Comparison of ENCODE assay signal across 15 mouse cellular contexts in genomic region chr14:46436471-46437090, GRCm38 (mm10). TPM values are rescaled to one million over a fixed set of nuclear protein-coding genes. Genes with fewer than 3 reads are reported as not detected.
DNase-seq lines count a peak whose midpoint lies in the region; ATAC-seq and TF ChIP-seq lines count a peak whose summit lies in the region.
"Had no signal": no experiment of that assay in that cellular context is flagged by ENCODE, and none has a peak within 500 bp of the region (broad histone marks: within the 10 kb centered on the region; RNA-seq: fewer than 3 reads in every experiment).

No protein-coding gene starts in this region.

- TF ChIP-seq CTCF in intestine, postnatal 0 days (IDR thresholded peaks at IDR 0.05; ENCODE audit: low read depth): no peak

- H3K9me3 ChIP-seq in intestine, embryonic 14.5 days (ENCODE audit: control insufficient read depth, low read length): no peaks in the 10 kb centered on the region
- no peaks in the 10 kb centered on the region for H3K9me3 ChIP-seq in intestine, postnatal 0 days (ENCODE audit: control insufficient read depth)
- H3K9me3 ChIP-seq in embryonic facial prominence, embryonic 10.5 days: no peaks in the 10 kb centered on the region
- no peaks in the 10 kb centered on the region for H3K9me3 ChIP-seq in limb, embryonic 14.5 days (ENCODE audit: control insufficient read depth, low read length)

- no peaks in the 10 kb centered on the region for H3K27me3 ChIP-seq in intestine, embryonic 14.5 days (replicated peaks; ENCODE audit: control insufficient read depth, insufficient read depth, low read length)
- H3K27me3 ChIP-seq in intestine, postnatal 0 days (replicated peaks; ENCODE audit: control insufficient read depth, insufficient read depth, low read length): no peaks in the 10 kb centered on the region
- no peaks in the 10 kb centered on the region for H3K27me3 ChIP-seq in embryonic facial prominence, embryonic 10.5 days (replicated peaks; ENCODE audit: low read depth, poor library complexity, severe bottlenecking)
- H3K27me3 ChIP-seq in limb, embryonic 14.5 days (ENCODE audit: control insufficient read depth, insufficient read depth, low read length): no peaks in the 10 kb centered on the region

- 9% methylated on average over 9 of the region's 9 CpGs for WGBS in intestine, embryonic 14.5 days
- 23% methylated on average over 9 of the region's 9 CpGs for WGBS in intestine, postnatal 0 days
- 9% methylated on average over 9 of the region's 9 CpGs for WGBS in embryonic facial prominence, embryonic 10.5 days
- 2% methylated on average over 9 of the region's 9 CpGs for WGBS in limb, embryonic 14.5 days

- H3K4me2 ChIP-seq in intestine, embryonic 14.5 days (ENCODE audit: low read length): peak overlapping the region; percentile 18; the same call in 1 of the 2 replicates
- H3K4me2 ChIP-seq in intestine, postnatal 0 days (replicated peaks; ENCODE audit: low read depth): no peak overlapping the region
- H3K4me2 ChIP-seq in limb, embryonic 14.5 days (replicated peaks; ENCODE audit: low read depth, low read length, severe bottlenecking): peak overlapping the region; percentile 28; the same call in 1 of the 2 replicates

- H3K36me3 ChIP-seq in intestine, embryonic 14.5 days (ENCODE audit: control insufficient read depth, insufficient read depth, low read length): no peaks in the 10 kb centered on the region
- no peaks in the 10 kb centered on the region for H3K36me3 ChIP-seq in intestine, postnatal 0 days (ENCODE audit: control insufficient read depth, insufficient read depth)
- H3K36me3 ChIP-seq in embryonic facial prominence, embryonic 10.5 days (replicated peaks): no peaks in the 10 kb centered on the region
- H3K36me3 ChIP-seq in limb, embryonic 14.5 days (ENCODE audit: control insufficient read depth, insufficient read depth, low read length): no peaks in the 10 kb centered on the region

- ATAC-seq in intestine, embryonic 14.5 days (replicated peaks; ENCODE audit: low FRiP score, low TSS enrichment, low read depth): peak; percentile 68
- ATAC-seq in intestine, postnatal 0 days: no peak
- peak; percentile 81; the same call in 1 of the 2 replicates for ATAC-seq in limb, embryonic 14.5 days (ENCODE audit: low FRiP score, low read depth)
- ATAC-seq in frontal cortex, adult (ENCODE audit: low TSS enrichment): no peak

- H3K27ac ChIP-seq in intestine, embryonic 14.5 days (ENCODE audit: low read depth): peak overlapping the region; percentile 70
- H3K27ac ChIP-seq in intestine, postnatal 0 days (ENCODE audit: low read depth, low read length): no peak overlapping the region
- peak overlapping the region; percentile 66 for H3K27ac ChIP-seq in embryonic facial prominence, embryonic 10.5 days (replicated peaks)
- peak overlapping the region; percentile 52 for H3K27ac ChIP-seq in limb, embryonic 14.5 days (replicated peaks; ENCODE audit: low read depth, low read length)

- no peak for TF ChIP-seq POLR2A in limb, embryonic 14.5 days (IDR thresholded peaks at IDR 0.05; ENCODE audit: borderline replicate concordance, extremely low read depth, insufficient read depth, insufficient read length)

- no peak for DNase-seq in intestine, embryonic 14.5 days (ENCODE audit: low spot score)
- peak; percentile 34 for DNase-seq in NIH3T3 (ENCODE audit: low read depth)
- DNase-seq in embryonic facial prominence, embryonic 10.5 days (ENCODE audit: low spot score): peak; percentile 44
- peak; percentile 66 for DNase-seq in limb, embryonic 14.5 days (ENCODE audit: low spot score)
- DNase-seq in frontal cortex, postnatal 10 days (ENCODE audit: low spot score in 2 of 2): no peak
- no peak for DNase-seq in adrenal gland, adult 8-10 months
- DNase-seq: adrenal gland, adult 2 months; cerebellum, adult 2 months; thymus, postnatal 36 days had no signal

- H3K4me3 ChIP-seq in intestine, embryonic 14.5 days (ENCODE audit: low read depth, low read length): no peak overlapping the region
- H3K4me3 ChIP-seq in intestine, postnatal 0 days (ENCODE audit: low read depth, low read length): no peak overlapping the region
- peak overlapping the region; percentile 9; the same call in 1 of the 2 replicates for H3K4me3 ChIP-seq in embryonic facial prominence, embryonic 10.5 days
- 0 out of 2 replicates have a peak overlapping the region, but pooled peaks have one; percentile 5 for H3K4me3 ChIP-seq in limb, embryonic 14.5 days (replicated peaks; ENCODE audit: low read length)

- peaks cover 5% of the 10 kb centered on the region; the same call in 1 of the 2 replicates for H3K4me1 ChIP-seq in intestine, embryonic 14.5 days (replicated peaks; ENCODE audit: control insufficient read depth, insufficient read depth, low read length)
- no peaks in the 10 kb centered on the region; the same call in 1 of the 2 replicates for H3K4me1 ChIP-seq in intestine, postnatal 0 days (replicated peaks; ENCODE audit: control insufficient read depth, insufficient read depth, low read length)
- H3K4me1 ChIP-seq in embryonic facial prominence, embryonic 10.5 days: peaks cover 24% of the 10 kb centered on the region
- peaks cover 13% of the 10 kb centered on the region for H3K4me1 ChIP-seq in limb, embryonic 14.5 days (ENCODE audit: control insufficient read depth, insufficient read depth, low read length)

- no peak overlapping the region for H3K9ac ChIP-seq in intestine, embryonic 14.5 days (ENCODE audit: low read length)
- no peak overlapping the region for H3K9ac ChIP-seq in intestine, postnatal 0 days (ENCODE audit: low read depth, low read length)
- H3K9ac ChIP-seq in limb, embryonic 14.5 days (ENCODE audit: low read depth, low read length, severe bottlenecking): no peak overlapping the region

RNA-seq across cellular contexts. Expression of gene Bmp4, which starts 46.1 kb away (rescaled TPM):
- polyA plus RNA-seq in intestine, embryonic 14.5 days (2014; fragmentation: Nextera tagmentation; extraction: Ambion mirVana): 62.9 and 71.5 TPM in 2 replicates
- polyA plus RNA-seq in intestine, postnatal 0 days (2015; fragmentation: Nextera tagmentation; extraction: Ambion mirVana): 20.2 and 23.9 TPM in 2 replicates
- 22.9 and 24.8 TPM in 2 replicates for polyA plus RNA-seq in embryonic facial prominence, embryonic 10.5 days (2016; fragmentation: Nextera tagmentation; extraction: Ambion mirVana)
- 53.4 and 70.0 TPM in 2 replicates for polyA plus RNA-seq in limb, embryonic 14.5 days (2012; rRNA removed)
- 20.3 and 23.3 TPM in 2 replicates for polyA plus RNA-seq in limb, embryonic 14.5 days (2014; fragmentation: Nextera tagmentation; extraction: Ambion mirVana)
- total RNA-seq in adrenal gland, adult 8-10 months (2022): 10 to 100 TPM in 3 of 4 experiments, 1 to 10 TPM in 1; 9.5 to 20.1 (median 14.0) TPM

RNA-seq across cellular contexts. Expression of gene Gm15217, which starts 57.4 kb away (rescaled TPM):
- 0.69 and 1.2 TPM in 2 replicates for polyA plus RNA-seq in intestine, embryonic 14.5 days (2014; fragmentation: Nextera tagmentation; extraction: Ambion mirVana)
- not detected in 2 replicates for polyA plus RNA-seq in intestine, postnatal 0 days (2015; fragmentation: Nextera tagmentation; extraction: Ambion mirVana)
- polyA plus RNA-seq in embryonic facial prominence, embryonic 10.5 days (2016; fragmentation: Nextera tagmentation; extraction: Ambion mirVana): not detected in 2 replicates
- polyA plus RNA-seq in limb, embryonic 14.5 days (2012; rRNA removed): not detected in 2 replicates
- polyA plus RNA-seq in limb, embryonic 14.5 days (2014; fragmentation: Nextera tagmentation; extraction: Ambion mirVana): not detected in 2 replicates
- not detected for total RNA-seq in adrenal gland, adult 8-10 months (2022)
- total RNA-seq: adrenal gland, adult 2 months; gastrocnemius, adult 18-20 months; layer of hippocampus, adult 18-20 months had no signal
- polyA plus RNA-seq: adrenal gland, adult 2 months; cerebellum, adult 2 months; liver, embryonic 16.5 days; small intestine, adult 2 months had no signal

Comparison
In these comparisons a context has a peak if more than half of its experiments do, and no peak if none do; other contexts are left out.
1. ATAC-seq: peak in intestine, embryonic 14.5 days (single experiment) and limb, embryonic 14.5 days (single experiment); none in intestine, postnatal 0 days (single experiment) and frontal cortex, adult (single experiment).
2. DNase-seq: peak in NIH3T3 (single experiment), embryonic facial prominence, embryonic 10.5 days (single experiment) and limb, embryonic 14.5 days (single experiment); none in intestine, embryonic 14.5 days (single experiment), frontal cortex, postnatal 10 days (0 of 2) and adrenal gland, adult 8-10 months (single experiment).
3. H3K4me3 ChIP-seq: peak in embryonic facial prominence, embryonic 10.5 days (single experiment) and limb, embryonic 14.5 days (single experiment); none in intestine, embryonic 14.5 days (single experiment) and intestine, postnatal 0 days (single experiment).